Mouse (Mus musculus): Measurements from ENCODE around the gene Lsg1.
A peak's percentile ranks its signal among the peaks of the same experiment; 100 is the strongest.

The Lsg1 gene

DNA sequence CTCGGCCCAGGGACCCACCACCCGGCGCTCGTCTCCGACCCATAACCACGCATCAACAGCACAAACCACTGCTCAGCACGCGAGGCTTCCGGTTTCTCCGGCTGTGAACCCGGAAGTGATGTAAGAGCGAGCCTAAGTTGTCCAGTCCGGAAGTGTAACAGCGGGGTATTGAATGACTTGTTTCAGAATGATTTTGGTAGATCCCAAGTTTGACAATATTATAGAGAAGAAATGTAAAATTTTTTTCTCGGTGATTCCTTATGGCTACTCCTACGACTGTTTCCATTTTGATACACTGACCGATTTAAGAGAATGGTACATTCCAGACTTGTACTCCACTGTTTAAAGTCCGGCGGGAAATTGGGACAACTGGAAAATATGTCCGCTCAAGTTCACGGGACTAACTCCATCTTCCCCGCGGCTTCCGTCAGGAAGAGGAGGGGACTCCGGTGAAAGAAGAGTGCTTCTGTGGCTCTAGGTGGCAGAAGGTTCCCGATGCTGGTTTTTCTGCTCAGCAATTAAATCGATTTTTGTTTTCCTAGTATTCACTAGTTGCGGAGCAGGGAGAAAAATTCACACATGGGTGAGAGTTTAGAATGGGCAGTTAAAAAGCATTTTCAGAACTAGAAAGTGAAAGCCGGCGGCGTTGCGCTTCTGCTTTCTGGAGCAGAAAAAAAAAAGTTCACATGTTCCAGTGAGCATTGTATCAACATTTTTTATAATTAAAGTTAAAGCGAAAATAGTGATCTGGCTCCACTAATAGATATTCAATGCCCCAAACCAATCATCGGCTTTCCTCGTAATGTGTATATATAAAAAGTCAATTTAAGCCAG lies at the start of gene Lsg1:
Lsg1 (minus strand) TSS at position 99 of the 834 bp plus-strand sequence.
- DNase-seq (ENCODE audit: low spot score in 2 of 2), result peak; percentile 84 to 90

- DNase-seq (ENCODE audit: low spot score in 2 of 2), result no peak
These were observed 46.7 kb upstream of the Lsg1 start for GRCm38 (mm10) chr16:30633906-30634746.

DNA sequence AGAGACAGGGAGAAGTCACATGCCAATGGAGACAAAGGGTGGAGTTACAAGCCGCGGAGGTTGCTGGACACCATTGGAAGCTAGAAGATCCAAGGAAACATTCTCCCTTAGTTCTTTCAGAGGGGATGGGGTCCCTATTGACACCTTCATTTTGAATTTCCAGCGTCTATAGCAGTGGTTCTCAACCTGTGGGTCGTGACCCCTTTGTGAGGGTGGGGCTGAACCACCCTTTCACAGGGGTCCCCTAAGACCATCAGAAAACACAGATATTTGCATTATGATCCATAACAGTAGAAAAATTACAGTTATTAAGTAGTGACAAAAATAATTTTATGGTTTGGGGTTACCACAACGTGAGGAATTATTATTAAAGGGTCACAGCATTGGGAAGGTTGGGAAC lies 42.1 kb upstream of the Lsg1 start:
- DNase-seq (ENCODE audit: low spot score in 2 of 2), result no peak

- DNase-seq (ENCODE audit: low spot score in 2 of 2), result no peak
These were observed 41.0 kb upstream of the Lsg1 start for GRCm38 (mm10) chr16:30628401-30628800.

DNA sequence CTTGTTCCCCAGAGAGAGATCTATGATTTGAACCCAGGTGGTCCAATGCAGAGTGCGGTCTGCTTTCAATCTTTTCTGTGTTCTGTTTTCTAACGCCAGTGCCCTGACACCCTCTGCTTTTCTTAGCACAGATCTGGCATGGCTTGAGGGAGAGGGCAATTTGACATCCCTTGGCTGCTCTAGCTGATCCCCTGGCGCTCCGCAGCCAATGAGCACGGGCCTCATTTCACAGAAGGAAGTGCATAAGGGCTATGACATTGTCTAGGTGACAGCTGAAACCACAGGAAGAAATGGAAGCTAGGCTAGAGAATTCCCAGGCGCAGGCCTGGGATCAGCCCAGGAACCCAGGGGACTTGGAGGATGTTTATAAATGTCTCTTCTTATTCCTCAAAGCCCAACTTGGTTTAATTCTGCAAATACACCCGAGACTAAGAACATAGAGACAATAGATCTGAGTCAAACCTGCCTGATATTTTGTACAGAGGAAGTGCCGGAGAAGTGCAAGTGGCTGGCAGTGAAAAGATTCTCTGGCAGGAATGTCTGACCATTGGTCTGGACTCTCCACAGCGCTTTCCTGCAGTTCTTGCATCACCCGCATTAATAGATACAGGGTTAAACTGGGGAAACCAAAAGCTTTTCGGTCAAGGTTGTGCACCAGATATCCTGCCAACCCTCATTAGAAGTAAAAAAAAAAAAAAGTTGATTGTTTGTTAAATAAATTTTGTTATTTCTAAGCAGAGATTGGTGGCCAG lies 40.4 kb upstream of the Lsg1 start:
- DNase-seq (ENCODE audit: low spot score in 2 of 2), result no peak

GRCm38 (mm10) chr16:30624640-30625039 lies 37.2 kb upstream of the Lsg1 start:
- no peak for DNase-seq (ENCODE audit: low spot score in 2 of 2)

DNA sequence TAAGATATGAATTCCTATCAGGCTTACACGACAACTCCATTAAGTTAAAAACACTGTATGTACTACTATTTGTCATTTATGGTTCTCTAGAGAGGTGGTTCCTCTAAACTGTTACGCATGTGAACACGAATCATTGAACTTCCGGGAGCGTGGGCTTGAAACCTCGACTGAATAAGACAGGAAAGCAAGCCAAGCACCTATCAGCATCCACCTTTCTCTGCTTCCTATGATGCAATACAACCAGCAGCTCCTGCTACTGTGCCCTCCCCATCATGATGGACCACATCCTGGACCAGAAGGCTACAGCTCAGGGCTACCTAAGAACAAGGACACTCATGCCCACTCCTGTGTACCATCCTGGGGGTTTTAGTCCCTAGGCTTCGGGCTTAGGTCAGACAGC lies 36.3 kb upstream of the Lsg1 start:
- DNase-seq (ENCODE audit: low spot score in 2 of 2), result no peak

- no peak for DNase-seq (ENCODE audit: low spot score in 2 of 2)
These were observed 28.9 kb upstream of the Lsg1 start for GRCm38 (mm10) chr16:30616281-30616680.

- no peak for DNase-seq (ENCODE audit: low spot score in 2 of 2)
These were observed 27.4 kb upstream of the Lsg1 start for GRCm38 (mm10) chr16:30614705-30615317.

DNA sequence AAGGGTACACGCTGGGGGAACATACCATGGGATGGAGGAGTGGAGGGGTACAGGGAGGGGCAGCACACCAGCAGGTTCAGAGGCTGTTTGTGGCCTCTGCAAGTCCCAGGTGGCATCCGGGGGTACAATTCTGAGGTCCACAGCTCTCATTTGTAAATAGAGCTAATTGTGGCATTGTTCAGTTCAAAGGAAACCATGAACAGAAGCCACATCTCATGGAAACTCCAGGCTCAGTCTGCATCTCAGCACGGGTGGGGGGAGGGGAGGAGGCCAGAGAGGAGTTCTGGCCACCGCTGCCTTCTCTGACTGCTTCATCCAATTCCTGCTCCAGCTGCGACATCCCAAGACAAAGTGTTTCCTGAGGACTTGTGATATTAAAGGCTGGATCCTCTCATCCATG lies 26.7 kb upstream of the Lsg1 start:
- DNase-seq (ENCODE audit: low spot score in 2 of 2), result no peak

GRCm38 (mm10) chr16:30613122-30613521 lies 25.7 kb upstream of the Lsg1 start:
- DNase-seq (ENCODE audit: low spot score in 2 of 2), result no peak

GRCm38 (mm10) chr16:30611331-30611730 lies 23.9 kb upstream of the Lsg1 start:
- DNase-seq (ENCODE audit: low spot score in 2 of 2), result no peak

- no peak for DNase-seq (ENCODE audit: low spot score in 2 of 2)
These were observed 20.5 kb upstream of the Lsg1 start for GRCm38 (mm10) chr16:30607868-30608267.

DNA sequence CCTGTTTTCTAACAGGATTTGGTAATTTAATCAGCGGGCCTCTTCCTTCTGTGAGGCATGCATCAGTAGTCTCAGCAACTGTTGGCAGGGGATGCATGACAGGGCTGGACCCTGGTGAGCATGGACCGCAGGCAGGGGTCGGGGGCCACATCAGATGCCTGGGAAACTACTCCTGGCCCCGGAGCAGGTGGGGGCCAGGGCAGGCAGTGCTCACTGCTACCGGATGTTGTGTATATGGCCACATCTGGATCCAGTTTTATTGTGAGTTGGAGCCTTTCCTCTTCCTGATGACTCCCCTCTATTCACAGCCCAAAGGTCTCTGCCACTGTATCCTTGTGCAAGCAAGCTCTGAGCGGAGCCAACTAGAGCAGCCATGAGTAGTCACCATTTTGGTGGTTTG lies 18.1 kb upstream of the Lsg1 start:
- DNase-seq (ENCODE audit: low spot score in 2 of 2), result no peak

GRCm38 (mm10) chr16:30604807-30605137 lies 17.4 kb upstream of the Lsg1 start:
- peak in 1 of 2 experiments; percentile 22 for DNase-seq (ENCODE audit: low spot score in 2 of 2)

GRCm38 (mm10) chr16:30604061-30604806 lies 16.8 kb upstream of the Lsg1 start:
- DNase-seq (ENCODE audit: low spot score in 2 of 2), result no peak

DNA sequence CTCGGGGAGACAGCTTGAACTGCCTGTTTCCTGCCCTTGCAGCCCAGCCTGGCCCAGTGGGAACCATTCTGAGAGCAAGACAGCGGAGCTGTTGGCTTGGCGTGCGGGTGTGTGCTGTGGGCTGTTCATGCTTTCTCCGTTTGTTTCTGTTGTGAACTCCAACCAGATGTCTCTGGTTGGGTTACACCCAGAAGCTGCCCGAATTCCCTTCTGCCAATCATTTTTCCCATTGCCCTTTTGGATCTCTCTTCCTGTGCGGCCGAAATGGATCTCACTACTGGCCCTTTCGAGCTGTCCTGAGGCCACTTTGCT lies 16.1 kb upstream of the Lsg1 start:
- DNase-seq (ENCODE audit: low spot score in 2 of 2), result no peak

- no peak for DNase-seq (ENCODE audit: low spot score in 2 of 2)
These were observed 15.5 kb upstream of the Lsg1 start for GRCm38 (mm10) chr16:30602684-30603530.

- no peak for DNase-seq (ENCODE audit: low spot score in 2 of 2)
These were observed 14.6 kb upstream of the Lsg1 start for GRCm38 (mm10) chr16:30601946-30602345.

All from right cerebral cortex, adult 2 months (tissue).